Mouse (Mus musculus): ENCODE measurements around the gene Zfp874b. TPM values are rescaled to one million over a fixed set of nuclear protein-coding genes. Genes with fewer than 3 reads are reported as not detected.
"Not testable (repeated sequence)": the region's sequence is repeated elsewhere in the genome, so short reads cannot be mapped to it uniquely, and the experiment has no call there.

Zfp874b gene
- polyA plus RNA-seq (2012; ENCODE audit: insufficient read depth, low replicate concordance), result not detected in 2 replicates

DNA sequence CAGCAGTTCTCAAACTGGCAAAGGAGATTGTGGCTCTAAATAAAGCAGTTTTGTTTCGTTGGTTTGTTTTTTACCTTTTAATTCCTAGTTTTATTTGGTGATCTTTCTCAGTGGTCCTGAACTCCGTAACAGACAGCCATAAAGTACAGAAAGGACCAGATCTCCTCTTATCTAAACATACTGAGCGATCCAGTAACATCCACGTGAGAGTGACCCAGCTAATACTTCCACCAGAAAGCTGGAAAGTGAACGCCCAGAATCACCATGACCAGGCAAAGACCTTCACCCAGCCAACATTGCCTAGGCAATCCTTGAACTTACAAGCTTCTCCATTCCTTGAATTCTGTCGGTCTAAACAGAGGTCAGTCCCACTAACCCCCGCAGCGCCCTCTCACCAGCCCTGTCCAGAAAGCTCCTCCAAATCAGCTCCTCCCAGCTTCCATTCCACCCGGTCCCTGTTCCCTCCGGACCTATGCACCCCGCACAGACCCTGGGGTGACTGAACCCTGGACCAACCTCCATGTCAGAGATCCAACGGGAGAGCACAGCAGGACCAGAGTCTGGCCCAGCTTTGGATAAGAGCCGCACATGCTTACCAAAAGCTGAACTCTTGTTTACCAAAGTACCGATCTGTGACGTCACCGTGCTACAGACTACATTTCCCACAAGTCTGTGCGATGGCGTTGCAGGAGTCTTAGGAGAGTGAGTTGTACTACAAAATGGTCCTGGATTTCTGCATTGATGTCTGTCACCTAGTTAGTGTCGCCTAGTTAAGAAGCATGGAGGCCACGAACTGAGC lies at the start of gene Zfp874b:
TSS of gene Zfp874b (minus strand) at position 634 of the 799 bp plus-strand sequence.
- Histone ChIP-seq H3K9me3 (no peaks in the 10 kb centered on the region), H3K4me3 (replicated peaks) (peak within 1 kb of the TSS; percentile 89), H3K36me3 (replicated peaks; ENCODE audit: low read length) (peaks cover 42% of the 10 kb centered on the region), H3K27me3 (replicated peaks) (no peaks in the 10 kb centered on the region), H3K4me1 (peaks cover 23% of the 10 kb centered on the region)
- TF ChIP-seq GATA1 (IDR thresholded peaks at IDR 0.05; ENCODE audit: borderline replicate concordance, low read length) (no peak), FLI1 (IDR thresholded peaks at IDR 0.05; ENCODE audit: low read length) (no peak)

GRCm38 (mm10) chr13:67527049-67527730 lies 43.1 kb upstream of the Zfp874b start:
- peaks cover 36% of the 10 kb centered on the region for H3K4me1 ChIP-seq

GRCm38 (mm10) chr13:67525753-67526410 lies 41.8 kb upstream of the Zfp874b start, which contains the start of the genes Gm26965 and Zfp87:
Gene Gm26965 (minus strand): TSS chr13:67526151.
Gene Zfp87 (minus strand): TSS chr13:67526177.
- peak within 1 kb of the TSS; percentile 100 for H3K4me3 ChIP-seq (replicated peaks)
- TF ChIP-seq GATA1 (IDR thresholded peaks at IDR 0.05; ENCODE audit: borderline replicate concordance, low read length), result no peak
- no peak for TF ChIP-seq FLI1 (IDR thresholded peaks at IDR 0.05; ENCODE audit: low read length)
- H3K36me3 ChIP-seq (replicated peaks; ENCODE audit: low read length), result peaks cover 26% of the 10 kb centered on the region
- H3K4me1 ChIP-seq, result peaks cover 36% of the 10 kb centered on the region
- peaks cover 11% of the 10 kb centered on the region for H3K9me3 ChIP-seq
- H3K27me3 ChIP-seq (replicated peaks), result no peaks in the 10 kb centered on the region

More at GRCm38 (mm10) chr13:67527049-67527730, 43.1 kb upstream of the Zfp874b start:
- Histone ChIP-seq H3K27me3 (replicated peaks) (no peaks in the 10 kb centered on the region), H3K36me3 (replicated peaks; ENCODE audit: low read length) (peaks cover 13% of the 10 kb centered on the region), H3K4me3 (replicated peaks) (no peak overlapping the region), H3K9me3 (peaks cover 11% of the 10 kb centered on the region)
- TF ChIP-seq GATA1 (IDR thresholded peaks at IDR 0.05; ENCODE audit: borderline replicate concordance, low read length) (no peak), FLI1 (IDR thresholded peaks at IDR 0.05; ENCODE audit: low read length) (no peak)

GRCm38 (mm10) chr13:67500908-67501307 lies 16.9 kb upstream of the Zfp874b start:
- TF ChIP-seq FLI1 (IDR thresholded peaks at IDR 0.05; ENCODE audit: low read length) (no peak), GATA1 (IDR thresholded peaks at IDR 0.05; ENCODE audit: borderline replicate concordance, low read length) (no peak)
- Histone ChIP-seq H3K36me3 (replicated peaks; ENCODE audit: low read length) (peaks cover 12% of the 10 kb centered on the region), H3K9me3 (no peaks in the 10 kb centered on the region), H3K4me1 (peaks cover 24% of the 10 kb centered on the region), H3K27me3 (replicated peaks) (no peaks in the 10 kb centered on the region), H3K4me3 (replicated peaks) (peak overlapping the region; percentile 91)

- H3K36me3 ChIP-seq (replicated peaks; ENCODE audit: low read length), result peaks cover 17% of the 10 kb centered on the region
- no peak for TF ChIP-seq GATA1 (IDR thresholded peaks at IDR 0.05; ENCODE audit: borderline replicate concordance, low read length)
- TF ChIP-seq FLI1 (IDR thresholded peaks at IDR 0.05; ENCODE audit: low read length), result no peak
- H3K4me1 ChIP-seq, result peaks cover 24% of the 10 kb centered on the region
- no peaks in the 10 kb centered on the region for H3K27me3 ChIP-seq (replicated peaks)
- peaks cover 1% of the 10 kb centered on the region; the same call in 1 of the 2 replicates for H3K9me3 ChIP-seq
- H3K4me3 ChIP-seq (replicated peaks), result peak within 1 kb of the TSS; percentile 91
Observed at GRCm38 (mm10) chr13:67500084-67500719, 16.1 kb upstream of the Zfp874b start, which contains the start of gene Zfp58. Gene Zfp58 (minus strand): TSS chr13:67500555.

DNA sequence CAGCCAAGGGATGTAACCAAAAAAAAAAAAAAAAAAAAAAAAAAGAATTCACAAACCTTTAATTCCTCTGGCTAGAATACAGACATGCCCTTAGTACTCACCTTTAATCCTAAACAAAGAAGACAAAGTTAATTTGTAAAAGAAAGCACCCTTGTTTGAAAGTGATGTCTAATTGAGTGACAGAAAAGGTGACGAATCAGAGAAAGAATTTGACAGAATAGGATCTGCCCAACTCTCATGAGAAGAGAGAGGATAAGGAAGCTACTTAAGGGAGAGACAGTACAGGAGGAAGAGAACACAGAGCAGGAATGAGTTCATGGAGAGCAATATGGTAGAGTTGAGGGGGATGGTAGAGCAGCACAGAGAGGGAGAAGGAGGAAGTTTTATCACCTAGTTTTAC lies 11.6 kb upstream of the Zfp874b start:
- H3K4me3 ChIP-seq (replicated peaks), result no peak overlapping the region
- peaks cover 62% of the 10 kb centered on the region for H3K36me3 ChIP-seq (replicated peaks; ENCODE audit: low read length)
- peaks cover 16% of the 10 kb centered on the region for H3K4me1 ChIP-seq
- peaks cover 30% of the 10 kb centered on the region for H3K9me3 ChIP-seq
- no peaks in the 10 kb centered on the region for H3K27me3 ChIP-seq (replicated peaks)
- no peak for TF ChIP-seq FLI1 (IDR thresholded peaks at IDR 0.05; ENCODE audit: low read length)
- no peak for TF ChIP-seq GATA1 (IDR thresholded peaks at IDR 0.05; ENCODE audit: borderline replicate concordance, low read length)

GRCm38 (mm10) chr13:67484424-67484811 lies 360 bp upstream of the Zfp874b start:
- Histone ChIP-seq H3K27me3 (replicated peaks) (no peaks in the 10 kb centered on the region), H3K36me3 (replicated peaks; ENCODE audit: low read length) (peaks cover 42% of the 10 kb centered on the region), H3K4me1 (peaks cover 23% of the 10 kb centered on the region), H3K4me3 (replicated peaks) (peak overlapping the region; percentile 89), H3K9me3 (0 out of 2 replicates have a peak, but pooled peaks cover 3% of the 10 kb centered on the region)
- TF ChIP-seq FLI1 (IDR thresholded peaks at IDR 0.05; ENCODE audit: low read length) (no peak), GATA1 (IDR thresholded peaks at IDR 0.05; ENCODE audit: borderline replicate concordance, low read length) (no peak)

DNA sequence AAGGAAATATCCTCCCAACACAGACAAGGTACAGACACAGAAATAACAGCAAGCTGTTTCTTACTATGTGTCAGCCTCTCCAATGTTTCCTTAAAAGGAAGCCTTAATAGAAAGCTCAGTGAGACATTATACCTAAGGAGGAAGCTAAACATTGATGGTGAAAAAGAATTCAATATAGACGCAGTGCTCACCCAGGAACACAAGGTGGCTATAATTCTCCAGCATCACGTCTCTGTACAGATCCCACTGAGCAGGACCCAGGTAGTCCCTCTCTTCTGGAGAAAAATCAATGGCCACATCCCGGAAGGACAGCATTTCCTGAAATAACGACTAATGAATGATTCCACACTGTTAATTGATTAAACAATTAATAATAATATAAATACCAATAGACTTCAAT lies 2.5 kb downstream of the Zfp874b start:
- no peak for TF ChIP-seq GATA1 (IDR thresholded peaks at IDR 0.05; ENCODE audit: borderline replicate concordance, low read length)
- no peak for TF ChIP-seq FLI1 (IDR thresholded peaks at IDR 0.05; ENCODE audit: low read length)
- Histone ChIP-seq H3K4me1 (peaks cover 23% of the 10 kb centered on the region), H3K27me3 (replicated peaks) (no peaks in the 10 kb centered on the region), H3K36me3 (replicated peaks; ENCODE audit: low read length) (peaks cover 42% of the 10 kb centered on the region), H3K4me3 (replicated peaks) (peak overlapping the region; percentile 23), H3K9me3 (no peaks in the 10 kb centered on the region)

DNA sequence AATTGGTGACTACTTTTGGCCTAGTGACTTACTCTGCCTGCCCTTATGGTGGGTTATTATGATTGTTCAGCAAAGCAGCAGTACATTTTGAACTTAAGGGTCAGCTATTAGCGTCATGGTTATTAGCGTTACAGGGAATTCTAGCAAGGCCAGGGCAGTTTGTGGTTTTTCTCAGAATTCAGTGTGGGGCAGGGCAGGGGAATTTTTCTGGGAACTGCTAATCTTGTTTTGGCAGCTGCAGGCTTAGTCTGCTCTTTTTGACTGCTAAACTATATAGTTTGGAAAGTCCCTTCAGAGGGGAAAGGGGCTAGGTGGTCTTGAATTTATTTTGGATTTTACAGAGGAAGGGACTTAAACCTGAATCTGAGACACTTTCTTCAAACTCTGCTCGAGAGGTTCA lies 14.8 kb downstream of the Zfp874b start:
- H3K36me3 ChIP-seq (replicated peaks; ENCODE audit: low read length), result peaks cover 38% of the 10 kb centered on the region
- H3K4me3 ChIP-seq (replicated peaks), result no peak overlapping the region
- TF ChIP-seq FLI1 (IDR thresholded peaks at IDR 0.05; ENCODE audit: low read length), result no peak
- TF ChIP-seq GATA1 (IDR thresholded peaks at IDR 0.05; ENCODE audit: borderline replicate concordance, low read length), result no peak
- no peaks in the 10 kb centered on the region for H3K27me3 ChIP-seq (replicated peaks)
- H3K4me1 ChIP-seq, result peaks cover 8% of the 10 kb centered on the region; the same call in 1 of the 2 replicates
- peaks cover 8% of the 10 kb centered on the region; the same call in 1 of the 2 replicates for H3K9me3 ChIP-seq

- H3K4me1 ChIP-seq; H3K4me3 ChIP-seq (replicated peaks); H3K36me3 ChIP-seq (replicated peaks; ENCODE audit: low read length); H3K9me3 ChIP-seq; H3K27me3 ChIP-seq (replicated peaks): not testable (repeated sequence)
Observed at GRCm38 (mm10) chr13:67463506-67464185, 20.4 kb downstream of the Zfp874b start.

All from megakaryocyte, embryonic 14.5 days (primary cell).